Mouse (Mus musculus): ENCODE data around the gene Vwce. TPM values are rescaled to one million over a fixed set of nuclear protein-coding genes. Genes with fewer than 3 reads are reported as not detected.

Gene Vwce
- total and polyA plus RNA-seq, 2 experiments = 4.5 to 30.7 TPM

DNA sequence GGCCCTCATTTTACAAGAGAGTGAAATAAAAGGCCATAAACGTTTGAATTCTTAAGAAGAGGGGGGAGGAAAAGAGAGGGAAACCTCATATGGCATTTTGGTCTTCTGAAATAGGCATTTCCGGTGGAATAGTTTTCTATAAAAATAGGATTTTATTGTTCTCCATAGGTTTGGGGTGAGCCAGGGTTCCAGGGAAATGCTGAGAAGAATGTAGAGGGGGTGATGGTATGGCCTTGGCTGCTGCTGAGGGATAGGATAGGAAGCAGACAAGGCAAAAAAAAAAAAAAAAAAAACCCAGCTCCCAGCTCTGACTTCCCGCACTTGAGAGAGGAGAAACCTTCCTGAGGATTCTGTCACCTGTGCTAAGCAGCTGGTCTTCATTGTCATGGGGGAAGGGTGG is 22.0 kb downstream of the Vwce start:
- H3K4me1 ChIP-seq (ENCODE audit: control insufficient read depth, insufficient read depth, low read length) = peaks cover 25% of the 10 kb centered on the region
- TF ChIP-seq CTCF (IDR thresholded peaks at IDR 0.05; ENCODE audit: low read depth, low read length) (no peak), POLR2A (IDR thresholded peaks at IDR 0.05; ENCODE audit: extremely low read depth, insufficient read depth, low read length) (no peak)

GRCm38 (mm10) chr19:10657742-10658141 is 23.7 kb downstream of the Vwce start:
- H3K4me1 ChIP-seq (ENCODE audit: control insufficient read depth, insufficient read depth, low read length) = peaks cover 28% of the 10 kb centered on the region
- TF ChIP-seq CTCF (IDR thresholded peaks at IDR 0.05; ENCODE audit: low read depth, low read length) (no peak), POLR2A (IDR thresholded peaks at IDR 0.05; ENCODE audit: extremely low read depth, insufficient read depth, low read length) (no peak)

More for the DNA sequence above, 22.0 kb downstream of the Vwce start:
- Histone ChIP-seq H3K79me2 (ENCODE audit: control insufficient read depth, insufficient read depth, low read length) (no peaks in the 10 kb centered on the region), H3K4me3 (ENCODE audit: insufficient read depth, low read depth, low read length) (no peak overlapping the region), H3K9ac (ENCODE audit: low read depth, low read length) (no peak overlapping the region), H3K27me3 (ENCODE audit: control insufficient read depth, insufficient read depth, low read length) (no peaks in the 10 kb centered on the region), H3K36me3 (ENCODE audit: control insufficient read depth, insufficient read depth, low read length) (peaks cover 20% of the 10 kb centered on the region; the same call in 1 of the 2 replicates), H3K27ac (replicated peaks; ENCODE audit: insufficient read depth, low read depth, low read length) (peak overlapping the region; percentile 95)
- DNase-seq (ENCODE audit: extremely low read depth, low read depth, low spot score) = no peak
- 73% methylated on average over 3 of the region's 3 CpGs for WGBS

DNA sequence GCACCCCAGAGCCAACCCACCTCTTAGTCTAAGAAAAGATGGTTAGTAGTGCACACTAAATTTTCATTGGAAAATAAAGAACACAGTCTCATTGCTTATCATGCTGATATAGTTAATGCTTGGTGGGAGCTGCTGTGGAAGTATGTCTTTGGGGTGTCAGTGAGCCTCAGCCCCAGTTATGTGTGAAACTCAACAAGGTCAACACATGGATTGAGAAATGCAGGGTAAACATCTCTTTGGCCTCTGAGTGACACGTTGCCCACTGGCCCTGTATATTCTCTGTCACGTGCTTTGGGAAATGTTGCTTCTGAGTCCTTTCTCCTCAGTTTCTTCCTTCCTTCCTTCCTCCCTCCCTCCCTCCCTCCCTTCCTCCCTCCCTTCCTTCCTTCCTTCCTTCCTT is 24.4 kb downstream of the Vwce start:
- H3K4me1 ChIP-seq (ENCODE audit: control insufficient read depth, insufficient read depth, low read length) = peaks cover 28% of the 10 kb centered on the region
- TF ChIP-seq CTCF (IDR thresholded peaks at IDR 0.05; ENCODE audit: low read depth, low read length) (no peak), POLR2A (IDR thresholded peaks at IDR 0.05; ENCODE audit: extremely low read depth, insufficient read depth, low read length) (no peak)
- no peaks in the 10 kb centered on the region for H3K27me3 ChIP-seq (ENCODE audit: control insufficient read depth, insufficient read depth, low read length)
- no peak overlapping the region for H3K4me3 ChIP-seq (ENCODE audit: insufficient read depth, low read depth, low read length)
- H3K36me3 ChIP-seq (ENCODE audit: control insufficient read depth, insufficient read depth, low read length) = peaks cover 19% of the 10 kb centered on the region; the same call in 1 of the 2 replicates
- peak overlapping the region; percentile 91 for H3K27ac ChIP-seq (replicated peaks; ENCODE audit: insufficient read depth, low read depth, low read length)
- H3K79me2 ChIP-seq (ENCODE audit: control insufficient read depth, insufficient read depth, low read length) = no peaks in the 10 kb centered on the region
- WGBS = 20% methylated on average over 2 of the region's 2 CpGs
- peak; percentile 96 for DNase-seq (ENCODE audit: extremely low read depth, low read depth, low spot score)
- H3K9ac ChIP-seq (ENCODE audit: low read depth, low read length) = peak overlapping the region; percentile 66; the same call in 1 of the 2 replicates

More at GRCm38 (mm10) chr19:10657742-10658141, 23.7 kb downstream of the Vwce start:
- peak overlapping the region; percentile 66 for H3K9ac ChIP-seq (ENCODE audit: low read depth, low read length)
- 26% methylated on average over 5 of the region's 5 CpGs for WGBS
- H3K27ac ChIP-seq (replicated peaks; ENCODE audit: insufficient read depth, low read depth, low read length) = peak overlapping the region; percentile 95
- no peak overlapping the region for H3K4me3 ChIP-seq (ENCODE audit: insufficient read depth, low read depth, low read length)
- peak; percentile 97 for DNase-seq (ENCODE audit: extremely low read depth, low read depth, low spot score)
- peaks cover 19% of the 10 kb centered on the region; the same call in 1 of the 2 replicates for H3K36me3 ChIP-seq (ENCODE audit: control insufficient read depth, insufficient read depth, low read length)
- H3K79me2 ChIP-seq (ENCODE audit: control insufficient read depth, insufficient read depth, low read length) = no peaks in the 10 kb centered on the region
- H3K27me3 ChIP-seq (ENCODE audit: control insufficient read depth, insufficient read depth, low read length) = no peaks in the 10 kb centered on the region

- 85% methylated on average over 5 of the region's 5 CpGs for whole genome bisulfite sequencing
- H3K4me3 ChIP-seq (ENCODE audit: insufficient read depth, low read depth, low read length) = no peak overlapping the region
- no peak for DNase-seq (ENCODE audit: extremely low read depth, low read depth, low spot score)
- peaks cover 27% of the 10 kb centered on the region for H3K4me1 ChIP-seq (ENCODE audit: control insufficient read depth, insufficient read depth, low read length)
- H3K27me3 ChIP-seq (ENCODE audit: control insufficient read depth, insufficient read depth, low read length) = no peaks in the 10 kb centered on the region
- H3K9ac ChIP-seq (ENCODE audit: low read depth, low read length) = no peak overlapping the region
- no peak for TF ChIP-seq POLR2A (IDR thresholded peaks at IDR 0.05; ENCODE audit: extremely low read depth, insufficient read depth, low read length)
- H3K27ac ChIP-seq (replicated peaks; ENCODE audit: insufficient read depth, low read depth, low read length) = no peak overlapping the region
- H3K36me3 ChIP-seq (ENCODE audit: control insufficient read depth, insufficient read depth, low read length) = peaks cover 9% of the 10 kb centered on the region; the same call in 1 of the 2 replicates
- H3K79me2 ChIP-seq (ENCODE audit: control insufficient read depth, insufficient read depth, low read length) = no peaks in the 10 kb centered on the region
Measured at GRCm38 (mm10) chr19:10661373-10661772, 27.4 kb downstream of the Vwce start.

DNA sequence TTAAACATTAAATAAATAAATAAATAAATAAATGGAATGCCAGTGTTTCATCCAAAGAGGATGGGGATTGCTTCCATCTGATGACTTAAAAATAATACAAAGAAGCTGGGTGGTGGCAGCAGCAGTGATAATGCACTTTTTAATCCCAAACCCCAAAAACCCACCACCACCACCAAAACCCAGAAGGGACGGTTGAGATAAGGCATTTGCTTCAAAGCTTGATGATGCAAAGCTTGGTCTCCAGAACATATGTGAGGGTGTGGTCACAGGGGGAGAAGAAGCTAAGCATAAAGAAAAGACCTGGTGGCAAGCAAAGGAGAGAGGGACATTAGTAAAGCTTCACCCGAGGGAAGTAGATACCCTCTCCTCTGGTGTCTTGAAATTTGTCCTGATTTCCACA is 27.9 kb downstream of the Vwce start:
- 96% methylated on average over 2 of the region's 2 CpGs for WGBS
- no peak overlapping the region for H3K4me3 ChIP-seq (ENCODE audit: insufficient read depth, low read depth, low read length)
- no peaks in the 10 kb centered on the region for H3K27me3 ChIP-seq (ENCODE audit: control insufficient read depth, insufficient read depth, low read length)
- H3K4me1 ChIP-seq (ENCODE audit: control insufficient read depth, insufficient read depth, low read length) = peaks cover 23% of the 10 kb centered on the region
- H3K9ac ChIP-seq (ENCODE audit: low read depth, low read length) = no peak overlapping the region
- TF ChIP-seq CTCF (IDR thresholded peaks at IDR 0.05; ENCODE audit: low read depth, low read length) = no peak
- no peak for DNase-seq (ENCODE audit: extremely low read depth, low read depth, low spot score)
- H3K79me2 ChIP-seq (ENCODE audit: control insufficient read depth, insufficient read depth, low read length) = no peaks in the 10 kb centered on the region
- no peak overlapping the region for H3K27ac ChIP-seq (replicated peaks; ENCODE audit: insufficient read depth, low read depth, low read length)
- peaks cover 9% of the 10 kb centered on the region; the same call in 1 of the 2 replicates for H3K36me3 ChIP-seq (ENCODE audit: control insufficient read depth, insufficient read depth, low read length)

- H3K27ac ChIP-seq (replicated peaks; ENCODE audit: insufficient read depth, low read depth, low read length) = no peak overlapping the region
Measured at GRCm38 (mm10) chr19:10662665-10663064, 28.7 kb downstream of the Vwce start.

More at GRCm38 (mm10) chr19:10662665-10663064, 28.7 kb downstream of the Vwce start:
- Histone ChIP-seq H3K27me3 (ENCODE audit: control insufficient read depth, insufficient read depth, low read length) (no peaks in the 10 kb centered on the region), H3K9ac (ENCODE audit: low read depth, low read length) (no peak overlapping the region), H3K79me2 (ENCODE audit: control insufficient read depth, insufficient read depth, low read length) (no peaks in the 10 kb centered on the region), H3K36me3 (ENCODE audit: control insufficient read depth, insufficient read depth, low read length) (peaks cover 9% of the 10 kb centered on the region; the same call in 1 of the 2 replicates), H3K4me3 (ENCODE audit: insufficient read depth, low read depth, low read length) (no peak overlapping the region), H3K4me1 (ENCODE audit: control insufficient read depth, insufficient read depth, low read length) (peaks cover 17% of the 10 kb centered on the region)
- 42% methylated on average over 3 of the region's 3 CpGs for WGBS
- TF ChIP-seq CTCF (IDR thresholded peaks at IDR 0.05; ENCODE audit: low read depth, low read length) = no peak
- TF ChIP-seq POLR2A (IDR thresholded peaks at IDR 0.05; ENCODE audit: extremely low read depth, insufficient read depth, low read length) = no peak
- DNase-seq (ENCODE audit: extremely low read depth, low read depth, low spot score) = peak; percentile 58
